Mouse (Mus musculus): Measurements from ENCODE around the gene Vmn2r96. TPM values are rescaled to one million over a fixed set of nuclear protein-coding genes. Genes with fewer than 3 reads are reported as not detected.
"Not testable (repeated sequence)": the region's sequence is repeated elsewhere in the genome, so short reads cannot be mapped to it uniquely, and the experiment has no call there.

The Vmn2r96 gene
- not detected in 2 replicates for total RNA-seq (2015; ENCODE audit: low replicate concordance)
- not detected in 2 replicates for total RNA-seq (2017; ENCODE audit: low replicate concordance)

GRCm38 (mm10) chr17:18572851-18573250, at the start of gene Vmn2r96:
Gene Vmn2r96, plus strand, starts transcription at chr17:18573151.
- ATAC-seq (replicated peaks; ENCODE audit: low FRiP score, poor library complexity, severe bottlenecking), result not testable (repeated sequence)

DNA sequence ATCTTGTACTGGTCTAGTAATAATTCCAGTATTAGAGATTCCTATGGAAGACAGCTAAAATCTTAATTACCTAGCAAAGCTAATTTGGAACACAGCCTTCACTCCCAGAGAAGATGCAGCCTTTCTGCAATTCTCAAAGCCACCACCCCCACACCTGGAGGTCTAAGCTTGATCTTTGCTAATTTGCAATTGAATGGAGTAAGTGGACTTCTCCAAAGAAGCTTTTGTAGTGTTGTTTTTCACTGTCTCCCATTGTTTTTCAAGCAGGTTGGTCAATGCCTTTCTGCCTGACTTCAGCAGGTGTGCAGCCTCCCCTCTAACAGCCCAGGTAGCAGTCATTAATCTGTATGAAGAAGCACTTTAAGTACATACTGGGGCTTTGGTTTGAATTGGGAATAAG, 49.6 kb upstream of the Vmn2r96 start:
- no peak for ATAC-seq (replicated peaks; ENCODE audit: low FRiP score, poor library complexity, severe bottlenecking)

DNA sequence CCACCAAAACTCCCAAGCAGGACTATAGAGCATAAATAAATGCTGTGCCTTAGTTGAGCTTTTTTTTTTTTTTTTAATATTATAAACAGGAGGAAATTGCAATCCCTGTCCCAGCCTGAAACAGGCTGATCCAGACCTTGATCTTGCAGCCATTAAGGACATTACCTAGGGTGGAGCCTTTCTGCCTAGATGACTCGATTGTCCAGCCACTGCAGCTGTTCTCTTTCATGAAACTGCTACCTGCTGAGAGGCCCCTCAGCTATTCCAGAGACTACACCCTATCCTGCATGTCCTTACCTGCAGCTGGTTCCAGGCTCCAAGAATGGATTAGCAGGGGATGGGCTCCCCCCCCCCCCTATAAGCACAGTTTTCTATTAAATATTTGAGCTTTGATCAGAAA, 49.0 kb upstream of the Vmn2r96 start:
- no peak for ATAC-seq (replicated peaks; ENCODE audit: low FRiP score, poor library complexity, severe bottlenecking)

DNA sequence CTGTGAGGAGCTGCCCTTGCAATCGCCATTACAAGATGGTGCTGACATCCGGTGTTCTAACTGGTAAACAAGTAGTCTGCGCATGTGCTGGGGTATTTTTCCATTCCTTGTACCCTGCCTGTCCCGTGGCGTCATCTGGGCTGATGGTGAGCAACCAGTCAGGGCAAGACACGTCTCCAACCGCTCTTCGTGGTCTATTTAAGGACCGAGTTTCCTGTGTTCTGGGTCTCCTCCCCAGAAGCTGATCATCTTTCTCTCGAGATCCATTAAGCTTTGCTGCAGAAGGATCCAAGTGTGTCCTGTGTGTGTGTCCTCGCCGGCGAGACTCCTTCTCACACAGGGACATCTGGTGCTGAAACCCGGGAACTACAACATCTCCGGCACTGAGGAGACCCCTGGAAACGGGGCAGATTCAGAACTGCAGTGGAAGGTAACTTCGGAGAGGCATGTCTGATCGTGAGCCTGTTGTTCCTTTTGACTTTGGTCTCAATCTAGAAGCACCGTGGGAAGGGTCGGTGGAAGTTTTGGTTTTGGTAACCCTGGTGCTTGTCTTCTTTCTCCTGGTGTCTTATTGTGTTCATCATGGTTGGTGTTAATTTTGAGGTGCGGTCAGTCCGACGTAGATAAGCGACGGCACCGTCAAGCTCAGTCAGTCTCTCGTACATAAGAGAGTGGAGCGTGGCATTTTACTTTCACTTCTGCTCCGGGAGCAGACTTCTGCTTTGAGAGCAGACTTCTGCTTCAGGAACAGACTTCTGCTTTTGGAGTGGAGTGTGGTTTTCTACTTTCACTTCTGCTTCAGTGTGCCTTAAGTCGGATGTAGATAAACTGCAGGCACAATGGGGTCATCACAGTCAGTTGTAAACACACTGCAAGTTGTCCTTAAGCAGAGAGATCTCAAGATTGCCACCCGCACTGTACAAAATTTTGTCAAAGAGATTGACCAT, 14.5 kb upstream of the Vmn2r96 start:
- ATAC-seq (replicated peaks; ENCODE audit: low FRiP score, poor library complexity, severe bottlenecking), result not testable (repeated sequence)

- ATAC-seq (replicated peaks; ENCODE audit: low FRiP score, poor library complexity, severe bottlenecking), result not testable (repeated sequence)
Measured at GRCm38 (mm10) chr17:18566186-18566585, 6.8 kb upstream of the Vmn2r96 start.

DNA sequence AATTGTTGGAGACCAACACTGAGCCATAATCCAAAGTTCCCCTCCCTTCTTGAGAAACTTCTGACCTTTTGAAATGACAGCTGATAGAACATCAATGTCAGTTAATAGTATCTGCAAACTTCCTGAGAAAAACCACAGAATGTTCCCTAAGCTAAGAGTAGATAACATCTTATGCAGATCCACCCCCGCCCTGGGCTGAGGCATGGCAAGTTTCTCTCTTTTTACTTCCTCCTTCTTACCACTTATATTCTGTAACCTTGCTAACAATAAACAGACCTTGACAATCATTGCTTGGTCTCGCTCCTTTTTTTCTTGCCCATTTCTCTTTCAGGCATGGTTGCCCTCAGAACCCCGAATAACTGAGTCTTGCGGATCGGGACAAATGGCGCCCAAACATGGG, 42.2 kb downstream of the Vmn2r96 start:
- not testable (repeated sequence) for ATAC-seq (replicated peaks; ENCODE audit: low FRiP score, poor library complexity, severe bottlenecking)

- no peak for ATAC-seq (replicated peaks; ENCODE audit: low FRiP score, poor library complexity, severe bottlenecking)
Measured at GRCm38 (mm10) chr17:18626532-18626931, 53.6 kb downstream of the Vmn2r96 start.

Other genes with a start within 250 kb of the Vmn2r96 start
- not detected in 2 replicates for gene Vmn2r95, start 149.1 kb upstream of the Vmn2r96 start, total RNA-seq (2015; ENCODE audit: low replicate concordance)
- not detected in 2 replicates for gene Vmn2r95, start 149.1 kb upstream of the Vmn2r96 start, total RNA-seq (2017; ENCODE audit: low replicate concordance)

Measured in erythroid progenitor cell, adult 5-6 weeks (primary cell).